Mouse (Mus musculus) T-cell, adult 66 days (primary cell): ENCODE measurements around the gene Uqcc2. TPM values are rescaled to one million over a fixed set of nuclear protein-coding genes. Genes with fewer than 3 reads are reported as not detected.

Source experiments
- total RNA-seq, 2 experiments: library from RNA; stranded (reverse); gene quantifications; 3 replicates in 1 of 2; 4 replicates in 1 of 2; pipeline ENCODE4 v1.2.4; 2023

Uqcc2 gene
- total RNA-seq, result 10 to 100 TPM; 46.0 to 52.3 TPM

GRCm38 (mm10) chr17:27133551-27134141 lies at the start of gene Uqcc2:
Gene Uqcc2, minus strand, starts transcription at chr17:27133916.

GRCm38 (mm10) chr17:27167545-27167944 lies 33.8 kb upstream of the Uqcc2 start, which contains the start of gene Ip6k3:
Gene Ip6k3, minus strand, starts transcription at chr17:27167795.

Other genes with a start within 250 kb of the Uqcc2 start
- 10 to 100 TPM in 1 of 2 experiments, 1 to 10 TPM in 1; 7.4 to 10.4 TPM for gene Kifc5b, start 216.8 kb downstream of the Uqcc2 start, total RNA-seq
- 100 to 1,000 TPM; 126 to 131 TPM for gene Phf1, start 200.9 kb downstream of the Uqcc2 start, total RNA-seq
- 100 to 1,000 TPM in 1 of 2 experiments, 10 to 100 TPM in 1; 95.6 to 111 TPM for gene Cuta, start 194.3 kb downstream of the Uqcc2 start, total RNA-seq
- 1 to 10 TPM; 1.3 to 2.1 TPM for gene Syngap1, start 192.7 kb downstream of the Uqcc2 start, total RNA-seq
- 10 to 100 TPM; 24.3 to 25.0 TPM for gene Zbtb9, start 160.7 kb downstream of the Uqcc2 start, total RNA-seq
- gene Bak1, start 104.9 kb downstream of the Uqcc2 start, total RNA-seq, result 10 to 100 TPM; 39.2 to 47.5 TPM
- 100 to 1,000 TPM in 1 of 2 experiments, 10 to 100 TPM in 1; 97.9 to 108 TPM for gene Itpr3, start 76.6 kb downstream of the Uqcc2 start, total RNA-seq
- not detected for gene Ip6k3, start 33.9 kb upstream of the Uqcc2 start, total RNA-seq
- 10 to 100 TPM; 86.7 to 88.4 TPM for gene Lemd2, start 70.6 kb upstream of the Uqcc2 start, total RNA-seq